Mouse (Mus musculus) ES-Bruce4 (cell line): Measurements from ENCODE around the gene Tbc1d30.

Experiments used
- CTCF ChIP-seq: IDR thresholded peaks from one replicate; pipeline ENCODE4 v1.8.1; 2011; ENCODE audit warnings: low read depth, low read length
- EP300 ChIP-seq: IDR thresholded peaks from 2 replicates; pipeline ENCODE4 v1.6.1; 2011; ENCODE audit warnings: low read depth, low read length; ENCODE audit not compliant: insufficient read depth
- POLR2A ChIP-seq: IDR thresholded peaks from one replicate; pipeline ENCODE4 v1.8.1; 2011; ENCODE audit warnings: low read length; ENCODE audit not compliant: insufficient read depth

DNA sequence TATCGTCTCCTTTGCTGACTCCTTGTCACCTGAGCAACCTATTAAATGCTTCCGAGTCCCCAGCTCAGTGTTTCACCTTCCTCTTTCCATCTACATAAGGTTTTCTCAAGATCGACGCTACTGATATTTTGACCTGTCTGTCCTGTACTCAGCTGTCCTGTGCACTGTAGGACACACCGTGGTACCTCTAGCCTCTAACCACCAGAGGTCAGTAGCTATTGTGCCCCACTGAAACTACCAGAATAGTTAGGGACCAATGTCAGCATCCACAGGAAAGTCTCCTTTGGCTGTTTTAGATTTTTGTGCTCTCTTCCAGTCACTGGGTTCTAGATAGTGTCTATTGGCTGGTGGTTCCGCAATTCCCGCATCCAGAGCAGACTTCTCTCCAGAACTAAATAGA is 98.3 kb downstream of the Tbc1d30 start:
- TF ChIP-seq CTCF (peak; percentile 28), POLR2A (no peak), EP300 (no peak)
